Mouse (Mus musculus) MEL (cell line): ENCODE data around the gene Pusl1. TPM values are rescaled to one million over a fixed set of nuclear protein-coding genes. Genes with fewer than 3 reads are reported as not detected.

Source experiments
- DNase-seq: peaks from one replicate; pipeline ENCODE4 v3.0.0; 2011; ENCODE audit warnings: low read depth, low spot score
- H3K27ac ChIP-seq: 2 replicates; pipeline ENCODE4 v1.5.1; 2012; ENCODE audit warnings: low read depth, mild to moderate bottlenecking, control low read depth, low read length, moderate library complexity; ENCODE audit not compliant: control insufficient read depth
- H3K27me3 ChIP-seq, 2 experiments: fragments of 150-350 bp in 1 of 2; sonication (generic) in 1 of 2; 2 replicates each; pipeline ENCODE4 v1.6.1; 2012; ENCODE audit warnings: low read length in 2 of 2, mild to moderate bottlenecking in 2 of 2, improper control_type of control experiment in 1 of 2, moderate library complexity in 1 of 2; ENCODE audit not compliant: insufficient read depth in 2 of 2, control insufficient read depth in 1 of 2
- H3K36me3 ChIP-seq, 2 experiments: 2 replicates each; pipeline ENCODE4 v1.6.1; 2012 to 2014; ENCODE audit warnings: low read length in 2 of 2, improper control_type of control experiment in 1 of 2, inconsistent platforms in 1 of 2, mild to moderate bottlenecking in 1 of 2; ENCODE audit not compliant: insufficient read depth in 2 of 2, control insufficient read depth in 1 of 2
- H3K4me1 ChIP-seq, 2 experiments: fragments of 150-350 bp in 1 of 2; sonication (generic) in 1 of 2; 2 replicates each; pipeline ENCODE4 v1.6.1; 2012; ENCODE audit warnings: low read length in 2 of 2, improper control_type of control experiment in 1 of 2, mild to moderate bottlenecking in 1 of 2; ENCODE audit not compliant: insufficient read depth in 2 of 2, control insufficient read depth in 1 of 2
- H3K4me3 ChIP-seq, 2 experiments: fragments of 150-350 bp in 1 of 2; sonication (generic) in 1 of 2; 2 replicates each; pipeline ENCODE4 v1.5.1; 2012; ENCODE audit warnings: low read depth in 2 of 2, low read length in 2 of 2, mild to moderate bottlenecking in 2 of 2, moderate library complexity in 2 of 2, control low read depth in 1 of 2, improper control_type of control experiment in 1 of 2; ENCODE audit not compliant: control insufficient read depth in 1 of 2, insufficient read depth in 1 of 2
- H3K79me2 ChIP-seq: 2 replicates; pipeline ENCODE4 v1.6.1; 2012; ENCODE audit warnings: mild to moderate bottlenecking, low read length, moderate library complexity; ENCODE audit not compliant: control insufficient read depth, poor library complexity, insufficient read depth
- H3K9ac ChIP-seq: 2 replicates; pipeline ENCODE4 v1.6.1; 2012; ENCODE audit warnings: low read depth, mild to moderate bottlenecking, control low read depth, low read length, moderate library complexity; ENCODE audit not compliant: control insufficient read depth, poor library complexity, severe bottlenecking
- H3K9me3 ChIP-seq: fragments of 150-350 bp; sonication (generic); replicated peaks from 2 replicates; pipeline ENCODE4 v1.6.1; 2012; ENCODE audit warnings: mild to moderate bottlenecking, low read length, improper control_type of control experiment, moderate library complexity; ENCODE audit not compliant: insufficient read depth
- CHD2 ChIP-seq: IDR thresholded peaks from 2 replicates; pipeline ENCODE4 v1.6.1; 2011; ENCODE audit warnings: low read length, improper control_type of control experiment
- CTCF ChIP-seq, 3 experiments: IDR thresholded peaks in 2 of 3; conservative IDR thresholded peaks in 1 of 3; 2 replicates each; pipeline ENCODE4 v1.5.1; 2011 to 2012; ENCODE audit warnings: low read length in 3 of 3, low read depth in 2 of 3, mild to moderate bottlenecking in 2 of 3, improper control_type of control experiment in 1 of 3, inconsistent platforms in 1 of 3, mixed read lengths in 1 of 3, moderate library complexity in 1 of 3; ENCODE audit not compliant: control insufficient read depth in 1 of 3, insufficient read depth in 1 of 3, poor library complexity in 1 of 3, severe bottlenecking in 1 of 3
- E2F4 ChIP-seq: IDR thresholded peaks from 2 replicates; pipeline ENCODE4 v1.6.1; 2011; ENCODE audit warnings: low read depth, low read length, improper control_type of control experiment, borderline replicate concordance
- ELF1 ChIP-seq: IDR thresholded peaks from 2 replicates; pipeline ENCODE4 v1.6.1; 2014; ENCODE audit warnings: low read depth, mild to moderate bottlenecking, inconsistent platforms, low read length, improper control_type of control experiment, moderate library complexity
- GABPA ChIP-seq: IDR thresholded peaks from 2 replicates; pipeline ENCODE4 v1.6.1; 2012; ENCODE audit warnings: low read depth, mild to moderate bottlenecking, inconsistent platforms, low read length, improper control_type of control experiment, moderate library complexity
- HCFC1 ChIP-seq: IDR thresholded peaks from 2 replicates; pipeline ENCODE4 v1.6.1; 2012; ENCODE audit warnings: low read depth, mild to moderate bottlenecking, inconsistent platforms, low read length, improper control_type of control experiment, moderate library complexity
- KAT2A ChIP-seq: conservative IDR thresholded peaks from 2 replicates; pipeline ENCODE4 v1.6.1; 2012; ENCODE audit warnings: low read depth, low read length, improper control_type of control experiment, inconsistent platforms
- MAX ChIP-seq: IDR thresholded peaks from 2 replicates; pipeline ENCODE4 v1.6.1; 2011; ENCODE audit warnings: low read length, improper control_type of control experiment
- MAZ ChIP-seq: IDR thresholded peaks from 2 replicates; pipeline ENCODE4 v1.6.1; 2012; ENCODE audit warnings: low read depth, mild to moderate bottlenecking, inconsistent platforms, low read length, improper control_type of control experiment
- MEF2A ChIP-seq: IDR thresholded peaks from 2 replicates; pipeline ENCODE4 v1.6.1; 2014; ENCODE audit warnings: low read depth, mild to moderate bottlenecking, inconsistent platforms, low read length, improper control_type of control experiment; ENCODE audit not compliant: poor library complexity, insufficient replicate concordance, severe bottlenecking; ENCODE audit errors: extremely low read depth
- MXI1 ChIP-seq: IDR thresholded peaks from 2 replicates; pipeline ENCODE4 v1.6.1; 2011; ENCODE audit warnings: mild to moderate bottlenecking, low read depth, low read length, improper control_type of control experiment
- MYB ChIP-seq: IDR thresholded peaks from 2 replicates; pipeline ENCODE4 v1.6.1; 2011; ENCODE audit warnings: mild to moderate bottlenecking, low read depth, low read length, improper control_type of control experiment
- MYC ChIP-seq: IDR thresholded peaks from 2 replicates; pipeline ENCODE4 v1.6.1; 2011; ENCODE audit warnings: low read depth, mild to moderate bottlenecking, low read length, improper control_type of control experiment, moderate library complexity
- NRF1 ChIP-seq: IDR thresholded peaks from 2 replicates; pipeline ENCODE4 v1.6.1; 2014; ENCODE audit warnings: low read depth, mild to moderate bottlenecking, inconsistent platforms, low read length, improper control_type of control experiment, moderate library complexity; ENCODE audit not compliant: poor library complexity, insufficient read depth, severe bottlenecking
- POLR2A ChIP-seq, 2 experiments: IDR thresholded peaks; 2 replicates each; pipeline ENCODE4 v1.6.1; 2011 to 2012; ENCODE audit warnings: low read length in 2 of 2, mild to moderate bottlenecking in 2 of 2, control low read depth in 1 of 2, improper control_type of control experiment in 1 of 2, low read depth in 1 of 2, moderate library complexity in 1 of 2; ENCODE audit not compliant: control insufficient read depth in 1 of 2, insufficient read depth in 1 of 2, poor library complexity in 1 of 2
- POLR2AphosphoS5 ChIP-seq: IDR thresholded peaks from 2 replicates; pipeline ENCODE4 v1.6.1; 2012; ENCODE audit warnings: low read depth, borderline replicate concordance, mild to moderate bottlenecking, inconsistent platforms, low read length, moderate library complexity, mixed read lengths
- RAD21 ChIP-seq: IDR thresholded peaks from 2 replicates; pipeline ENCODE4 v1.6.1; 2011; ENCODE audit warnings: mild to moderate bottlenecking, low read depth, low read length, improper control_type of control experiment
- RCOR1 ChIP-seq: IDR thresholded peaks from 2 replicates; pipeline ENCODE4 v1.6.1; 2012; ENCODE audit warnings: low read depth, mild to moderate bottlenecking, inconsistent platforms, low read length, improper control_type of control experiment
- SMC3 ChIP-seq: IDR thresholded peaks from 2 replicates; pipeline ENCODE4 v1.6.1; 2011; ENCODE audit warnings: low read depth, low read length, improper control_type of control experiment
- TAL1 ChIP-seq: IDR thresholded peaks from 2 replicates; pipeline ENCODE4 v1.6.1; 2012; ENCODE audit warnings: mild to moderate bottlenecking, inconsistent platforms, low read length, moderate library complexity, mixed read lengths
- USF2 ChIP-seq, 2 experiments: IDR thresholded peaks; 2 replicates each; pipeline ENCODE4 v1.6.1; 2011 to 2012; ENCODE audit warnings: improper control_type of control experiment in 2 of 2, low read length in 2 of 2, borderline replicate concordance in 1 of 2, inconsistent platforms in 1 of 2, low read depth in 1 of 2, mild to moderate bottlenecking in 1 of 2; ENCODE audit not compliant: insufficient read depth in 1 of 2
- ZC3H11A ChIP-seq: IDR thresholded peaks from 2 replicates; pipeline ENCODE4 v1.6.1; 2012; ENCODE audit warnings: low read depth, mild to moderate bottlenecking, inconsistent platforms, low read length, improper control_type of control experiment
- ZKSCAN1 ChIP-seq: IDR thresholded peaks from 2 replicates; pipeline ENCODE4 v1.6.1; 2012; ENCODE audit warnings: low read depth, mild to moderate bottlenecking, inconsistent platforms, low read length, improper control_type of control experiment, moderate library complexity
- ZNF384 ChIP-seq: IDR thresholded peaks from 2 replicates; pipeline ENCODE4 v1.6.1; 2012; ENCODE audit warnings: low read depth, mild to moderate bottlenecking, inconsistent platforms, low read length, improper control_type of control experiment
- polyA plus RNA-seq, 2 experiments: library from polyadenylated mRNA; stranded (reverse) in 1 of 2; unstranded in 1 of 2; fragments of >175 nt in 1 of 2; fragments of >200 nt in 1 of 2; gene quantifications; 2 replicates each; pipeline versions ENCODE4 v1.2.1 to v1.2.4; 2012; ENCODE audit warnings: low replicate concordance in 2 of 2, low read depth in 1 of 2; ENCODE audit not compliant: insufficient read length in 2 of 2, insufficient read depth in 1 of 2, missing spikeins in 1 of 2
- total RNA-seq: library from RNA; depleted of rRNA; stranded (reverse); fragments of 300-350 nt; gene quantifications from 2 replicates; pipeline ENCODE4 v1.2.3, GENCODE M21; 2012

Pusl1 gene
- total and polyA plus RNA-seq, 3 experiments, result 65.2 to 68.4 TPM; not detected in 1

- Histone ChIP-seq H3K4me3 (no peak overlapping the region), H3K79me2 (peaks cover under 1% of the 10 kb centered on the region; the same call in 1 of the 2 replicates), H3K9me3 (no peaks in the 10 kb centered on the region), H3K4me1 (no peaks in the 10 kb centered on the region), H3K9ac (no peak overlapping the region), H3K27me3 (no peaks in the 10 kb centered on the region), H3K36me3 (peaks cover 0 to 2% of the 10 kb centered on the region in 2 experiments; a peak in 1 of 4 replicates), H3K27ac (no peak overlapping the region)
- DNase-seq, result no peak
- no peak for TF ChIP-seq MXI1
- TF ChIP-seq HCFC1, result no peak
- no peak for TF ChIP-seq CTCF (IDR thresholded peaks at IDR 0.05 in 2 of 3, conservative IDR thresholded peaks at IDR 0.05 in 1 of 3; ENCODE audit: control insufficient read depth in 1 of 3, insufficient read depth in 1 of 3, low read depth in 2 of 3, low read length in 3 of 3, poor library complexity in 1 of 3, severe bottlenecking in 1 of 3)
- no peak for TF ChIP-seq ZC3H11A
- TF ChIP-seq MYB, result no peak
- no peak for TF ChIP-seq MAZ
- TF ChIP-seq POLR2A (IDR thresholded peaks at IDR 0.05; ENCODE audit: control insufficient read depth in 1 of 2, insufficient read depth in 1 of 2, low read depth in 1 of 2, low read length in 2 of 2, poor library complexity in 1 of 2), result no peak
- no peak for TF ChIP-seq POLR2AphosphoS5
- TF ChIP-seq MEF2A, result no peak
- TF ChIP-seq KAT2A, result no peak
- TF ChIP-seq MYC, result no peak
- no peak for TF ChIP-seq GABPA
- no peak for TF ChIP-seq ZNF384
- TF ChIP-seq ELF1, result no peak
- no peak for TF ChIP-seq E2F4
- TF ChIP-seq TAL1, result no peak
- TF ChIP-seq NRF1, result no peak
- TF ChIP-seq CHD2, result no peak
- no peak for TF ChIP-seq MAX
- no peak for TF ChIP-seq USF2 (IDR thresholded peaks at IDR 0.05; ENCODE audit: borderline replicate concordance in 1 of 2, insufficient read depth in 1 of 2, low read depth in 1 of 2, low read length in 2 of 2)
Measured at GRCm38 (mm10) chr4:155901205-155901604, 9.6 kb upstream of the Pusl1 start.

- Histone ChIP-seq H3K79me2 (peaks cover 14% of the 10 kb centered on the region), H3K4me1 (peaks cover 2 to 7% of the 10 kb centered on the region in 2 experiments; a peak in 2 of 4 replicates), H3K27me3 (no peaks in the 10 kb centered on the region), H3K27ac (no peak overlapping the region), H3K9me3 (no peaks in the 10 kb centered on the region), H3K36me3 (peaks cover 0 to 2% of the 10 kb centered on the region in 2 experiments; a peak in 2 of 4 replicates), H3K4me3 (no peak overlapping the region), H3K9ac (no peak overlapping the region)
- no peak for DNase-seq
- TF ChIP-seq RAD21 (no peak), ZC3H11A (no peak), GABPA (no peak), CHD2 (no peak), ELF1 (no peak), ZKSCAN1 (no peak), RCOR1 (no peak), KAT2A (no peak), SMC3 (no peak)
Measured at GRCm38 (mm10) chr4:155899355-155899754, 7.8 kb upstream of the Pusl1 start.
